8 mouse cellular contexts compared by ENCODE assay signal in the genomic region with DNA sequence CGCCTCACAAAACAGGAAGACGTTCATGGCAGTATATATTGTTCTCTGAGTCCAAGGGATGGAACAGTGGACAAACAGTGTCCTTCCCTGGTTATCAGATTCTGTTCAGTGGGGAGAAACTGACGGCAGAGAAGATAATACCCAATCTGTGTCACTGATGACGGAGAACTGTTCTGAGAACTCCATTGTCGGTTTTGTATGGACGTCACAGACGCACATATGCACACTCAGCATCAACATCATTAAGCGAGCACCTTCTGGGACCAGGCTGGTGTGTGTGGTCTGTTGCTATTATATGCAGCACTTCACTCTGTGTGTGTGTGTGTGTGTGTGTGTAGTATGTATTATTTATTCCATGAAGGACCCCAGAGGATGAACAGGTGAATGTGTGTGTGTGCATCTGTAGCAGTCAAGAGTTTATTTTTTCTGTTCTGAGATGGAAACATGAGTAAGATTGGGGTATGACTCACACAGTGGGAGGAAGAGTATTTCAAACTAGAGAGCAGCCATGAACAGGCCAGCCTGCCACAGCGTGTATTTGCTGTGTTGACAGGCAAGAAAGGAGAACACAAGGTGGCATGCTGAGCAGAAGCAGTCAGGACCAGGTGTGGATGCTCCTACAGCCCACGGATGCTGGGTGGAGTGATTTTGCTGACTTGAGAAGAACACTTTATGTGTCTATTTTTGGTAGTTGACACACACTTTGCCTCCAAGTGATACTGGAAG. TPM values are rescaled to one million over a fixed set of nuclear protein-coding genes. Genes with fewer than 3 reads are reported as not detected.
DNase-seq lines count a peak whose midpoint lies in the region; ATAC-seq and TF ChIP-seq lines count a peak whose summit lies in the region.

No protein-coding gene starts in this region.

- H3K4me1 ChIP-seq in forebrain, embryonic 14.5 days (ENCODE audit: control insufficient read depth, insufficient read depth, low read length) = peaks cover 11% of the 10 kb centered on the region
- peaks cover 13% of the 10 kb centered on the region for H3K4me1 ChIP-seq in liver, embryonic 11.5 days (replicated peaks; ENCODE audit: control insufficient read depth, insufficient read depth, low read length)

- H3K9ac ChIP-seq in forebrain, embryonic 14.5 days (ENCODE audit: low read length) = peak overlapping the region; percentile 80
- peak overlapping the region; percentile 86 for H3K9ac ChIP-seq in liver, embryonic 11.5 days (ENCODE audit: low read depth, low read length)

- peak overlapping the region; percentile 93 for H3K27ac ChIP-seq in left cerebral cortex, adult 2 months
- H3K27ac ChIP-seq in forebrain, embryonic 14.5 days (ENCODE audit: low read depth, low read length) = 0 out of 2 replicates have a peak overlapping the region, but pooled peaks have one; percentile 22
- no peak overlapping the region for H3K27ac ChIP-seq in liver, embryonic 11.5 days (ENCODE audit: low read depth, low read length)

- H3K9me3 ChIP-seq in forebrain, embryonic 14.5 days (replicated peaks; ENCODE audit: control insufficient read depth, low read length) = no peaks in the 10 kb centered on the region
- no peaks in the 10 kb centered on the region for H3K9me3 ChIP-seq in liver, embryonic 11.5 days (ENCODE audit: control insufficient read depth, low read length)

- TF ChIP-seq CTCF in left cerebral cortex, adult 2 months (IDR thresholded peaks at IDR 0.05) = no peak

- 48% methylated on average over 10 of the region's 10 CpGs for WGBS in forebrain, embryonic 14.5 days
- WGBS in liver, embryonic 11.5 days = 54% methylated on average over 10 of the region's 10 CpGs

- H3K4me2 ChIP-seq in forebrain, embryonic 14.5 days (ENCODE audit: low read length) = peak overlapping the region; percentile 57
- peak overlapping the region; percentile 92 for H3K4me2 ChIP-seq in liver, embryonic 11.5 days

- no peaks in the 10 kb centered on the region for H3K36me3 ChIP-seq in forebrain, embryonic 14.5 days (ENCODE audit: control insufficient read depth, insufficient read depth, low read length)
- H3K36me3 ChIP-seq in liver, embryonic 11.5 days (ENCODE audit: control insufficient read depth, insufficient read depth, low read length) = no peaks in the 10 kb centered on the region

- H3K4me3 ChIP-seq in left cerebral cortex, adult 2 months = peak overlapping the region; percentile 77
- peak overlapping the region; percentile 66 for H3K4me3 ChIP-seq in forebrain, embryonic 14.5 days (ENCODE audit: low read depth, low read length)
- H3K4me3 ChIP-seq in liver, embryonic 11.5 days (ENCODE audit: low read depth, low read length) = peak overlapping the region; percentile 68

- H3K27me3 ChIP-seq in forebrain, embryonic 14.5 days (replicated peaks; ENCODE audit: control insufficient read depth, insufficient read depth, low read length) = no peaks in the 10 kb centered on the region
- H3K27me3 ChIP-seq in liver, embryonic 11.5 days (replicated peaks; ENCODE audit: control insufficient read depth, insufficient read depth, low read length) = no peaks in the 10 kb centered on the region

- ATAC-seq in forebrain, embryonic 14.5 days = no peak
- no peak for ATAC-seq in liver, embryonic 11.5 days (replicated peaks; ENCODE audit: low FRiP score)

- no peak for DNase-seq in left cerebral cortex, adult 2 months (ENCODE audit: extremely low spot score in 1 of 2, low spot score in 2 of 2)
- no peak for DNase-seq in left cerebral cortex, postnatal 10 days (ENCODE audit: extremely low spot score in 1 of 2, low spot score in 2 of 2)
- DNase-seq in Muller cell, postnatal 12 days (ENCODE audit: inconsistent ontology term) = peak; percentile 36
- DNase-seq in forebrain, embryonic 14.5 days (ENCODE audit: low spot score) = peak; percentile 26
- DNase-seq in liver, embryonic 11.5 days (ENCODE audit: low spot score) = no peak
- DNase-seq in ovary, postnatal 36 days (ENCODE audit: low spot score) = no peak
- DNase-seq in embryo, embryonic 9.5 days (ENCODE audit: extremely low spot score) = no peak
- no peak for DNase-seq in layer of hippocampus, adult 11-12 months (ENCODE audit: low spot score)

- intact Hi-C loops in left cerebral cortex, adult 2 months (cut with DNase I) = loop anchor here (5.0 to 10.0 kb wide), 2 partner anchors 52 to 219 kb away; no protein-coding TSS in a partner anchor
- intact Hi-C loops in left cerebral cortex, postnatal 10 days (cut with DNase I) = no loop called here

RNA-seq across cellular contexts. Expression of gene Tnfrsf9, which starts 1.0 kb away (rescaled TPM):
- under 1 TPM; 0.44 to 0.70 TPM for total RNA-seq in left cerebral cortex, adult 2 months (2021)
- total RNA-seq in left cerebral cortex, postnatal 10 days (2021) = under 1 TPM; 0.36 to 0.47 TPM
- 0.11 TPM in 1 of 2 replicates, not detected in the other for polyA plus RNA-seq in forebrain, embryonic 14.5 days (2014; fragmentation: Nextera tagmentation; extraction: Ambion mirVana)
- polyA plus RNA-seq in liver, embryonic 11.5 days (2014; fragmentation: Nextera tagmentation; extraction: Ambion mirVana) = 0.21 and 0.26 TPM in 2 replicates

RNA-seq across cellular contexts. Expression of gene Park7, which starts 1.1 kb away (rescaled TPM):
- total RNA-seq in left cerebral cortex, adult 2 months (2021) = 100 to 1,000 TPM; 190 TPM
- 100 to 1,000 TPM; 213 to 216 TPM for total RNA-seq in left cerebral cortex, postnatal 10 days (2021)
- polyA plus RNA-seq in forebrain, embryonic 14.5 days (2014; fragmentation: Nextera tagmentation; extraction: Ambion mirVana) = 447 and 495 TPM in 2 replicates
- 526 and 535 TPM in 2 replicates for polyA plus RNA-seq in liver, embryonic 11.5 days (2014; fragmentation: Nextera tagmentation; extraction: Ambion mirVana)

Comparison
In these comparisons a context has a peak if more than half of its experiments do, and no peak if none do; other contexts are left out.
1. DNase-seq: peak in Muller cell, postnatal 12 days (single experiment) and forebrain, embryonic 14.5 days (single experiment); none in left cerebral cortex, adult 2 months (0 of 2), left cerebral cortex, postnatal 10 days (0 of 2), liver, embryonic 11.5 days (single experiment), ovary, postnatal 36 days (single experiment), embryo, embryonic 9.5 days (single experiment) and layer of hippocampus, adult 11-12 months (single experiment).
2. Peak in every context shown above with its lines, with median percentiles within 50 percentile points of each other: H3K4me3 ChIP-seq.